Mouse (Mus musculus): Measurements from ENCODE around the gene Zbtb45. TPM values are rescaled to one million over a fixed set of nuclear protein-coding genes. Genes with fewer than 3 reads are reported as not detected.

The Zbtb45 gene
- polyA plus RNA-seq, 1 experiment from 2014 or later, result 29.4 TPM

GRCm38 (mm10) chr7:13043120-13043444 lies 33.2 kb upstream of the Zbtb45 start:
- ATAC-seq (ENCODE audit: insufficient number of reproducible peaks, low FRiP score, low TSS enrichment, low read depth), result no peak
- peaks cover 25% of the 10 kb centered on the region for H3K4me1 ChIP-seq
- 46% methylated on average over 16 of the region's 16 CpGs for WGBS
- no peaks in the 10 kb centered on the region for H3K36me3 ChIP-seq
- no peak overlapping the region for H3K9ac ChIP-seq
- no peak overlapping the region for H3K27ac ChIP-seq (replicated peaks)
- peaks cover 49% of the 10 kb centered on the region for H3K27me3 ChIP-seq
- H3K4me2 ChIP-seq (replicated peaks), result peak overlapping the region; percentile 88
- H3K9me3 ChIP-seq (replicated peaks), result no peaks in the 10 kb centered on the region
- H3K4me3 ChIP-seq (replicated peaks), result peak overlapping the region; percentile 44; the same call in 1 of the 2 replicates

- Histone ChIP-seq H3K36me3 (no peaks in the 10 kb centered on the region), H3K4me1 (peaks cover 25% of the 10 kb centered on the region), H3K4me3 (replicated peaks) (no peak overlapping the region), H3K9ac (no peak overlapping the region), H3K27me3 (peaks cover 49% of the 10 kb centered on the region), H3K9me3 (replicated peaks) (no peaks in the 10 kb centered on the region), H3K4me2 (replicated peaks) (no peak overlapping the region), H3K27ac (replicated peaks) (no peak overlapping the region)
- 75% methylated on average over 6 of the region's 6 CpGs for WGBS
- ATAC-seq (ENCODE audit: insufficient number of reproducible peaks, low FRiP score, low TSS enrichment, low read depth), result no peak
Observed at GRCm38 (mm10) chr7:13042511-13042910, 32.7 kb upstream of the Zbtb45 start.

GRCm38 (mm10) chr7:13041256-13041655 lies 31.4 kb upstream of the Zbtb45 start:
- WGBS, result 47% methylated on average over 1 of the region's 1 CpGs
- no peak for ATAC-seq (ENCODE audit: insufficient number of reproducible peaks, low FRiP score, low TSS enrichment, low read depth)
- Histone ChIP-seq H3K9me3 (replicated peaks) (no peaks in the 10 kb centered on the region), H3K36me3 (peaks cover 2% of the 10 kb centered on the region), H3K4me2 (replicated peaks) (no peak overlapping the region), H3K27ac (replicated peaks) (no peak overlapping the region), H3K27me3 (peaks cover 49% of the 10 kb centered on the region), H3K4me1 (peaks cover 32% of the 10 kb centered on the region), H3K4me3 (replicated peaks) (no peak overlapping the region), H3K9ac (no peak overlapping the region)

- 80% methylated on average over 1 of the region's 1 CpGs for WGBS
- peaks cover 33% of the 10 kb centered on the region for H3K27me3 ChIP-seq
- no peaks in the 10 kb centered on the region for H3K9me3 ChIP-seq (replicated peaks)
- peaks cover 43% of the 10 kb centered on the region for H3K4me1 ChIP-seq
- no peak for ATAC-seq (ENCODE audit: insufficient number of reproducible peaks, low FRiP score, low TSS enrichment, low read depth)
- H3K9ac ChIP-seq, result peak overlapping the region; percentile 97; the same call in 1 of the 2 replicates
- peak overlapping the region; percentile 61 for H3K4me2 ChIP-seq (replicated peaks)
- H3K27ac ChIP-seq (replicated peaks), result no peak overlapping the region
- peaks cover 18% of the 10 kb centered on the region for H3K36me3 ChIP-seq
- peak overlapping the region; percentile 79 for H3K4me3 ChIP-seq (replicated peaks)
Observed at GRCm38 (mm10) chr7:13039181-13039580, 29.3 kb upstream of the Zbtb45 start.

GRCm38 (mm10) chr7:13038621-13039169 lies 28.9 kb upstream of the Zbtb45 start:
- H3K27ac ChIP-seq (replicated peaks), result peak overlapping the region; percentile 100
- H3K4me2 ChIP-seq (replicated peaks), result peak overlapping the region; percentile 61

GRCm38 (mm10) chr7:13037901-13038555 lies 28.2 kb upstream of the Zbtb45 start, which contains the start of gene Ube2m:
Gene Ube2m, minus strand, starts transcription at chr7:13038275.
- peaks cover 24% of the 10 kb centered on the region for H3K36me3 ChIP-seq
- H3K4me3 ChIP-seq (replicated peaks), result peak within 1 kb of the TSS; percentile 79
- ATAC-seq (ENCODE audit: insufficient number of reproducible peaks, low FRiP score, low TSS enrichment, low read depth), result peak; percentile 93
- H3K9ac ChIP-seq, result peak within 1 kb of the TSS; percentile 97
- peaks cover 21% of the 10 kb centered on the region for H3K27me3 ChIP-seq
- H3K4me1 ChIP-seq, result peaks cover 44% of the 10 kb centered on the region
- peak within 1 kb of the TSS; percentile 61 for H3K4me2 ChIP-seq (replicated peaks)
- under 1% methylated on average over 62 of the region's 65 CpGs for WGBS
- no peaks in the 10 kb centered on the region for H3K9me3 ChIP-seq (replicated peaks)
- H3K27ac ChIP-seq (replicated peaks), result peak within 1 kb of the TSS; percentile 100

More at GRCm38 (mm10) chr7:13038621-13039169, 28.9 kb upstream of the Zbtb45 start:
- WGBS, result 17% methylated on average over 15 of the region's 15 CpGs
- ATAC-seq (ENCODE audit: insufficient number of reproducible peaks, low FRiP score, low TSS enrichment, low read depth), result no peak
- H3K36me3 ChIP-seq, result peaks cover 18% of the 10 kb centered on the region
- H3K4me3 ChIP-seq (replicated peaks), result peak overlapping the region; percentile 79
- H3K4me1 ChIP-seq, result peaks cover 43% of the 10 kb centered on the region
- no peaks in the 10 kb centered on the region for H3K9me3 ChIP-seq (replicated peaks)
- H3K9ac ChIP-seq, result peak overlapping the region; percentile 97
- H3K27me3 ChIP-seq, result peaks cover 28% of the 10 kb centered on the region

GRCm38 (mm10) chr7:13037366-13037765 lies 27.5 kb upstream of the Zbtb45 start:
- ATAC-seq (ENCODE audit: insufficient number of reproducible peaks, low FRiP score, low TSS enrichment, low read depth), result no peak; the same call in 1 of the 2 replicates
- H3K27me3 ChIP-seq, result peaks cover 15% of the 10 kb centered on the region
- peak overlapping the region; percentile 61 for H3K4me2 ChIP-seq (replicated peaks)
- peaks cover 31% of the 10 kb centered on the region for H3K36me3 ChIP-seq
- H3K4me1 ChIP-seq, result peaks cover 50% of the 10 kb centered on the region
- peak overlapping the region; percentile 79 for H3K4me3 ChIP-seq (replicated peaks)
- peak overlapping the region; percentile 100 for H3K27ac ChIP-seq (replicated peaks)
- no peaks in the 10 kb centered on the region for H3K9me3 ChIP-seq (replicated peaks)
- peak overlapping the region; percentile 97 for H3K9ac ChIP-seq
- WGBS, result under 1% methylated on average over 32 of the region's 33 CpGs

GRCm38 (mm10) chr7:13036806-13037205 lies 27.0 kb upstream of the Zbtb45 start:
- 44% methylated on average over 4 of the region's 4 CpGs for WGBS
- Histone ChIP-seq H3K36me3 (peaks cover 36% of the 10 kb centered on the region), H3K27ac (replicated peaks) (peak overlapping the region; percentile 100; the same call in 1 of the 2 replicates), H3K4me2 (replicated peaks) (peak overlapping the region; percentile 61), H3K9ac (peak overlapping the region; percentile 97), H3K4me1 (peaks cover 50% of the 10 kb centered on the region), H3K27me3 (peaks cover 9% of the 10 kb centered on the region), H3K9me3 (replicated peaks) (no peaks in the 10 kb centered on the region), H3K4me3 (replicated peaks) (peak overlapping the region; percentile 79)
- no peak for ATAC-seq (ENCODE audit: insufficient number of reproducible peaks, low FRiP score, low TSS enrichment, low read depth)

- peaks cover 50% of the 10 kb centered on the region for H3K4me1 ChIP-seq
- no peaks in the 10 kb centered on the region for H3K9me3 ChIP-seq (replicated peaks)
- H3K4me2 ChIP-seq (replicated peaks), result peak overlapping the region; percentile 84
- H3K9ac ChIP-seq, result peak overlapping the region; percentile 26
- H3K4me3 ChIP-seq (replicated peaks), result peak overlapping the region; percentile 65
- H3K36me3 ChIP-seq, result peaks cover 51% of the 10 kb centered on the region
- WGBS, result 79% methylated on average over 17 of the region's 17 CpGs
- no peaks in the 10 kb centered on the region for H3K27me3 ChIP-seq
- ATAC-seq (ENCODE audit: insufficient number of reproducible peaks, low FRiP score, low TSS enrichment, low read depth), result no peak
- H3K27ac ChIP-seq (replicated peaks), result peak overlapping the region; percentile 95
Observed at GRCm38 (mm10) chr7:13035211-13035855, 25.5 kb upstream of the Zbtb45 start.

- Histone ChIP-seq H3K4me2 (replicated peaks) (peak within 1 kb of the TSS; percentile 84), H3K36me3 (peaks cover 61% of the 10 kb centered on the region), H3K9me3 (replicated peaks) (no peaks in the 10 kb centered on the region), H3K27me3 (no peaks in the 10 kb centered on the region), H3K4me3 (replicated peaks) (peak within 1 kb of the TSS; percentile 65), H3K4me1 (peaks cover 49% of the 10 kb centered on the region), H3K9ac (peak within 1 kb of the TSS; percentile 67), H3K27ac (replicated peaks) (peak within 1 kb of the TSS; percentile 95)
- peak; percentile 80 for ATAC-seq (ENCODE audit: insufficient number of reproducible peaks, low FRiP score, low TSS enrichment, low read depth)
- under 1% methylated on average over 45 of the region's 45 CpGs for WGBS
Observed at GRCm38 (mm10) chr7:13034148-13034977, 24.5 kb upstream of the Zbtb45 start, which contains the start of gene Chmp2a. Gene Chmp2a, minus strand, starts transcription at chr7:13034807.

All from embryonic facial prominence, embryonic 15.5 days (tissue).